ENCODE assay signal across 23 mouse cellular contexts in genomic region chr2:125295526-125295925, GRCm38 (mm10). TPM values are rescaled to one million over a fixed set of nuclear protein-coding genes. Genes with fewer than 3 reads are reported as not detected.
A peak's percentile ranks its signal among the peaks of the same experiment; 100 is the strongest.
DNase-seq lines count a peak whose midpoint lies in the region; ATAC-seq and TF ChIP-seq lines count a peak whose summit lies in the region.
"Had no signal": no experiment of that assay in that cellular context is flagged by ENCODE, and none has a peak within 500 bp of the region (broad histone marks: within the 10 kb centered on the region; RNA-seq: fewer than 3 reads in every experiment).

No protein-coding gene starts in this region.

- DNase-seq in lung, embryonic 14.5 days = peak; percentile 58
- DNase-seq in lung, postnatal 10 days = no peak
- DNase-seq in lung, postnatal 0 days (ENCODE audit: low spot score) = no peak
- DNase-seq in NIH3T3 (ENCODE audit: low read depth) = peak; percentile 78
- DNase-seq: adrenal gland, adult 8-10 months; adrenal gland, postnatal 14 days; adrenal gland, postnatal 36 days; cerebellum, adult 11-12 months; cerebellum, adult 2 months; cerebellum, adult 9-10 months; cerebellum, postnatal 10 days; cerebellum, postnatal 25 days; forebrain, postnatal 0 days had no signal

- H3K9ac ChIP-seq in lung, embryonic 14.5 days = no peak overlapping the region
- H3K9ac ChIP-seq in lung, embryonic 16.5 days (ENCODE audit: low read length) = no peak overlapping the region
- H3K9ac ChIP-seq in lung, postnatal 0 days (replicated peaks; ENCODE audit: low read depth) = no peak overlapping the region
- H3K9ac ChIP-seq: embryonic facial prominence, embryonic 12.5 days; forebrain, embryonic 13.5 days; forebrain, embryonic 15.5 days; forebrain, postnatal 0 days had no signal

- H3K27ac ChIP-seq in lung, embryonic 14.5 days (ENCODE audit: low read depth) = no peak overlapping the region
- peak overlapping the region; percentile 68 for H3K27ac ChIP-seq in lung, embryonic 16.5 days (ENCODE audit: low read length)
- no peak overlapping the region for H3K27ac ChIP-seq in lung, postnatal 0 days (ENCODE audit: low read length)
- peak overlapping the region; percentile 99 for H3K27ac ChIP-seq in embryonic fibroblast, embryonic 13.5 days (ENCODE audit: insufficient read depth, low read length)
- H3K27ac ChIP-seq: embryonic facial prominence, embryonic 10.5 days; embryonic facial prominence, embryonic 12.5 days; forebrain, embryonic 13.5 days; forebrain, embryonic 15.5 days had no signal

- ATAC-seq in lung, embryonic 14.5 days (ENCODE audit: insufficient read depth) = no peak
- ATAC-seq in lung, embryonic 16.5 days (ENCODE audit: low read depth) = peak; percentile 52
- ATAC-seq in lung, postnatal 0 days = no peak
- ATAC-seq in erythroblast, adult 5-6 weeks (replicated peaks; ENCODE audit: low FRiP score, poor library complexity, severe bottlenecking) = no peak
- ATAC-seq in megakaryocyte-erythroid progenitor cell, adult 5-6 weeks (replicated peaks; ENCODE audit: low FRiP score, low TSS enrichment, poor library complexity, severe bottlenecking) = no peak
- ATAC-seq: activated CD4-positive, CD25-positive, alpha-beta regulatory T cell, adult 4 months; forebrain, embryonic 13.5 days; forebrain, embryonic 15.5 days; forebrain, postnatal 0 days; Patski had no signal

- no peaks in the 10 kb centered on the region for H3K27me3 ChIP-seq in lung, embryonic 14.5 days (ENCODE audit: insufficient read depth, low read length)
- H3K27me3 ChIP-seq in lung, embryonic 16.5 days (ENCODE audit: control insufficient read depth, insufficient read depth, low read depth, low read length) = no peaks in the 10 kb centered on the region
- H3K27me3 ChIP-seq in lung, postnatal 0 days (replicated peaks; ENCODE audit: insufficient read depth, low read length) = no peaks in the 10 kb centered on the region
- H3K27me3 ChIP-seq: embryonic facial prominence, embryonic 12.5 days; forebrain, embryonic 13.5 days; forebrain, embryonic 15.5 days; Patski had no signal

- H3K9me3 ChIP-seq in lung, embryonic 14.5 days (ENCODE audit: low read depth, low read length) = no peaks in the 10 kb centered on the region
- no peaks in the 10 kb centered on the region for H3K9me3 ChIP-seq in lung, embryonic 16.5 days (ENCODE audit: control insufficient read depth, low read length)
- no peaks in the 10 kb centered on the region for H3K9me3 ChIP-seq in lung, postnatal 0 days (ENCODE audit: low read length)
- H3K9me3 ChIP-seq: embryonic facial prominence, embryonic 10.5 days; embryonic facial prominence, embryonic 12.5 days; forebrain, embryonic 13.5 days; forebrain, embryonic 15.5 days had no signal

- H3K4me3 ChIP-seq in lung, embryonic 14.5 days (ENCODE audit: low read depth, low read length) = no peak overlapping the region
- no peak overlapping the region for H3K4me3 ChIP-seq in lung, embryonic 16.5 days (ENCODE audit: low read length)
- H3K4me3 ChIP-seq in lung, postnatal 0 days (ENCODE audit: low read depth, low read length) = no peak overlapping the region
- no peak overlapping the region for H3K4me3 ChIP-seq in embryonic fibroblast, embryonic 13.5 days (ENCODE audit: insufficient read depth, low read length)
- H3K4me3 ChIP-seq: embryonic facial prominence, embryonic 10.5 days; embryonic facial prominence, embryonic 12.5 days; forebrain, embryonic 13.5 days; forebrain, embryonic 15.5 days had no signal

- TF ChIP-seq POLR2A in embryonic fibroblast, embryonic 13.5 days (IDR thresholded peaks at IDR 0.05; ENCODE audit: low read depth, low read length) = no peak

- no peaks in the 10 kb centered on the region for H3K4me1 ChIP-seq in lung, embryonic 14.5 days (ENCODE audit: insufficient read depth)
- H3K4me1 ChIP-seq in lung, embryonic 16.5 days (replicated peaks; ENCODE audit: control insufficient read depth, insufficient read depth, low read length) = peaks cover 13% of the 10 kb centered on the region
- H3K4me1 ChIP-seq in lung, postnatal 0 days (ENCODE audit: insufficient read depth, low read depth, low read length) = no peaks in the 10 kb centered on the region
- peaks cover 22% of the 10 kb centered on the region for H3K4me1 ChIP-seq in embryonic fibroblast, embryonic 13.5 days (ENCODE audit: control insufficient read depth, insufficient read depth, low read length)
- H3K4me1 ChIP-seq: forebrain, embryonic 13.5 days; forebrain, embryonic 15.5 days had no signal

- no peak for TF ChIP-seq CTCF in lung, embryonic 14.5 days (IDR thresholded peaks at IDR 0.05; ENCODE audit: low read depth)
- TF ChIP-seq CTCF in lung, postnatal 0 days (IDR thresholded peaks at IDR 0.05) = no peak
- no peak for TF ChIP-seq CTCF in embryonic fibroblast, embryonic 13.5 days (IDR thresholded peaks at IDR 0.05; ENCODE audit: borderline replicate concordance, insufficient read depth, low read length)

- WGBS in lung, embryonic 14.5 days = 60% methylated on average over 3 of the region's 3 CpGs
- WGBS in lung, embryonic 16.5 days = 50% methylated on average over 3 of the region's 3 CpGs
- 69% methylated on average over 3 of the region's 3 CpGs for WGBS in lung, postnatal 0 days

- H3K36me3 ChIP-seq in lung, embryonic 14.5 days (ENCODE audit: insufficient read depth) = peaks cover 3% of the 10 kb centered on the region; the same call in 1 of the 2 replicates
- no peaks in the 10 kb centered on the region for H3K36me3 ChIP-seq in lung, embryonic 16.5 days (ENCODE audit: control insufficient read depth, insufficient read depth, low read length)
- no peaks in the 10 kb centered on the region for H3K36me3 ChIP-seq in lung, postnatal 0 days (ENCODE audit: insufficient read depth, low read length)

- H3K4me2 ChIP-seq in lung, embryonic 14.5 days = no peak overlapping the region
- H3K4me2 ChIP-seq in lung, embryonic 16.5 days (ENCODE audit: low read depth, low read length) = no peak overlapping the region
- H3K4me2 ChIP-seq in lung, postnatal 0 days (replicated peaks; ENCODE audit: low read depth, low read length) = no peak overlapping the region
- H3K4me2 ChIP-seq: embryonic facial prominence, embryonic 12.5 days; forebrain, embryonic 13.5 days; forebrain, embryonic 15.5 days had no signal

- no peak for TF ChIP-seq EP300 in lung, postnatal 0 days (IDR thresholded peaks at IDR 0.05)

RNA-seq across cellular contexts. Expression of gene Dut, which starts 48.5 kb away (rescaled TPM):
- polyA plus RNA-seq in lung, embryonic 14.5 days (2014; fragmentation: Nextera tagmentation; extraction: Ambion mirVana) = 197 and 198 TPM in 2 replicates
- 148 and 152 TPM in 2 replicates for polyA plus RNA-seq in lung, embryonic 16.5 days (2015; fragmentation: Nextera tagmentation; extraction: Ambion mirVana)
- polyA plus RNA-seq in lung, postnatal 0 days (2015; fragmentation: Nextera tagmentation; extraction: Ambion mirVana) = 40.1 and 40.5 TPM in 2 replicates
- 58.6 and 66.6 TPM in 2 replicates for polyA plus RNA-seq in embryonic fibroblast, embryonic 13.5 days (2011; ENCODE audit: insufficient read length, low read depth, missing spikeins)
- total RNA-seq in erythroblast, adult 5-6 weeks (2015; ENCODE audit: low replicate concordance) = 37.2 and 67.4 TPM in 2 replicates
- 39.2 and 80.6 TPM in 2 replicates for total RNA-seq in erythroblast, adult 5-6 weeks (2017; ENCODE audit: low replicate concordance)
- 495 and 588 TPM in 2 replicates for total RNA-seq in megakaryocyte-erythroid progenitor cell, adult 5-6 weeks (2014; fragmentation: Nextera tagmentation)
- 309 and 443 TPM in 2 replicates for total RNA-seq in megakaryocyte-erythroid progenitor cell, adult 5-6 weeks (2017)

Comparison
In these comparisons a context has a peak if more than half of its experiments do, and no peak if none do; other contexts are left out.
1. DNase-seq: peak in lung, embryonic 14.5 days (single experiment) and NIH3T3 (single experiment); none in lung, postnatal 10 days (single experiment) and lung, postnatal 0 days (single experiment).
2. H3K27ac ChIP-seq: peak in lung, embryonic 16.5 days (single experiment) and embryonic fibroblast, embryonic 13.5 days (single experiment); none in lung, embryonic 14.5 days (single experiment) and lung, postnatal 0 days (single experiment).